Mouse (Mus musculus): ENCODE results near the gene Ciart.

Gene Ciart

GRCm38 (mm10) chr3:95851317-95851716 lies 30.7 kb downstream of the Ciart start:
- TF ChIP-seq GATA4 (IDR thresholded peaks at IDR 0.05; ENCODE audit: insufficient replicate concordance, low read length) = no peak

DNA sequence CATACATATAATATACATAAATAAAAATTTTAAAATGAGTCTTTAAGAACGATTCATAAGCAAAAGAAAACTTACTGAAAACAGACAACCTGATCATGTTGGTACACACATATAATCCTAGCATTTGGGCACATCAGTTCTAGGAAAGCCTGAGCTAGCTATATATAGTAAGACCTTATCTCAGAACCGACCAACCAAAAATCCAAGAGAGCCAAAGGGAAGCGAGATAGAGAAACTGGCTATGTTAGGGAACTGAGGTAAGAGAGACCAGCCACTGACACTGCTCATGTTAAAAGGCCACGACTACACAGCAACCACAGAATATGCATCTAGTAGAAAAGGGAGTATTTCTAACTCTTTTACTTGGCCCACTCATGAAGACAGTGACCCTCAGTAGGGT lies 31.4 kb downstream of the Ciart start:
- no peak for TF ChIP-seq GATA4 (IDR thresholded peaks at IDR 0.05; ENCODE audit: insufficient replicate concordance, low read length)

DNA sequence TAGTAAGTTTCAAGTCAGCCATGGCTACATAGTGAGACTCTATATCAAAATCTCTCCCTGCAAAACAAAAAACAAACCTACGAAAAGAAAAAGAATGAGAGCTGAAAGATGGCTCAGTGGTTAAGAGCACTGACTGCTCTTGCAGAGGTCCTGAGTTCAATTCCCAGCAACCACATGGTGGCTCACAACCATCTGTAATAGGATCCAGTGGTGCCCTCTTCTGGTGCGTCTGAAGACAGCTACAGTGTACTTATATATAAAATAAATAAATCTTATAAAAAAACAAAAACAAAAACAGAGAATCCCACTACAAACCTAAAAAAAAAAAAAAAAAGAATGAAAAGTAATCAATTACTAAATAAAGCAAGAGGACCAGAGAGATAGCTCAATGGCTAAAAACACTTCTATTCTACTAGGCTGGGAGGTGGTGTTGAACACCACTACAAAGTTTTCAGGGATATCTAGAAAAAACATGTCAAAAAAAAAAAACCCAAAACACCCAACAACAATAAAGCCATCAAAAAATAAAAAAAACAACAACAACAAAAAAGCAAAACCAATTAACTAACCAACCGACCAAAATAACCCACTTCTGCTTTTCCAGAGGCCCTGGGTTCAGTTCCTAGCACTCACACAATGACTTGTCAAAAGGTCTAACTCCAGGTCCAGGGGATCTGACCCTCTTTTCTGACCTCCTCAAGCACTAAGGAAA lies 39.4 kb downstream of the Ciart start:
- no peak for TF ChIP-seq GATA4 (IDR thresholded peaks at IDR 0.05; ENCODE audit: insufficient replicate concordance, low read length)

DNA sequence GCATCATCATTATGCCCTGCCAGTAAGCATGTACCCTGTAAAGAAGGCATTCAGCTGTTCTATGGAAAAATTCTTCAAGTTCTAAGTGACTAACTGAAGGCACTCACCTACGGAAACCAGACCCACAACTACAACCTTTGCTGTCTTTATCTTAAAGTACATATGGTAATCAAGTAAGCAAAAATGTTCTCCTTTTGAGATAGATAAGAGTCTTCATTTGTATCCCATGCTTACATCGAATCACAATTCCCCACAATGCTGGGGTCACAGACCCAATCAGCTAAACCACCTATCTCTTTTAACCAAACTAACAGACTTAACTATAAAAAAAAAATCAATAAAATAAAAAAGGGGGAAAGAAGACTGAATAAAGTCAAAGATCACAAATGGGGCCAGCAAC lies 42.8 kb downstream of the Ciart start:
- no peak for TF ChIP-seq GATA4 (IDR thresholded peaks at IDR 0.05; ENCODE audit: insufficient replicate concordance, low read length)

DNA sequence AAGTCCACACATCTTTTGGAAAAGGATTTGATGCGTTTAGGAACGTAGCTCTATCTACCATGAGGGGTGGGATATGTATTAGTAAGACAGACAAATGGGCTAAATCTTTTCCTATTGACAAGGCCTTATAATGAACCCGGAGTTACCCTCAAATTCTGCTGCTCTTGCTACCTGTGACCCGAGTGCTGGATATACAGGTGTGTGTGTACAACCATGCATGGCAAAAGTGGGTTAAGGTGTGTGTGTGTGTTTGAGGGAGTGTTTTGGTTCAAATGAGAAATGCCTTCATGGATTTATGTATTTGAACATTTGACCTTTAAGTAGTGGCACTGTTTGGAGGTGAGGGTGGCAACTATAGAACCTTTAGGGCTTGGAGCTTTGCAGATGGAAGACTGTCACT lies 53.0 kb downstream of the Ciart start:
- no peak for TF ChIP-seq GATA4 (IDR thresholded peaks at IDR 0.05; ENCODE audit: insufficient replicate concordance, low read length)

Measured in liver, adult (tissue).